Mouse (Mus musculus): ENCODE measurements around the gene Col6a5. TPM values are rescaled to one million over a fixed set of nuclear protein-coding genes. Genes with fewer than 3 reads are reported as not detected.

Col6a5 gene
- 0.04 and 0.17 TPM in 2 replicates for polyA plus RNA-seq (2015; fragmentation: Nextera tagmentation; extraction: Ambion mirVana)

DNA sequence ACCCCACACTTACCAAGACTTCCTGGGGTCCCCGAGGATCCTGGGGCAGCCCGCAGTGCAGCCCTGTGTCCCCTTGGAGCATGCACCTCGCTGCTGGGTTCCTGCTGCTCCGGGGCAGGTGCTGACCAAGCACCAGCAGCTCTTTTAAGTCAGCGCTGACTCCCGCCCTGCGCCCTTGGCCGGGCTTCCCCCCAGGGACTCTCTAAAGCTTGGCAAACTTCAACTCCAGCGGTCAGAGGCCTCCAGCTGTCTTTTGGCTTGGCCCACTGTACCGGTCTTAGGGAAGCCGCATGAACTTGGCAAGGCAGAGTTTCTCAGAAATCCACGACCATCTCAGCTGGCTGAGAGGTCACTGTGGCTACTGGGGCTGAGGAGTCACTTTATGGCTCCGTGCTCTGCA, at the start of gene Col6a5:
Col6a5 (minus strand) TSS at position 111 of the 400 bp plus-strand sequence.
- WGBS: 16% methylated on average over 13 of the region's 13 CpGs
- Histone ChIP-seq H3K9me3 (replicated peaks) (no peaks in the 10 kb centered on the region), H3K9ac (replicated peaks) (no peak within 1 kb of the TSS), H3K4me2 (no peak within 1 kb of the TSS), H3K36me3 (no peaks in the 10 kb centered on the region), H3K27ac (replicated peaks) (no peak within 1 kb of the TSS), H3K4me1 (no peaks in the 10 kb centered on the region), H3K27me3 (replicated peaks) (no peaks in the 10 kb centered on the region), H3K4me3 (replicated peaks) (no peak within 1 kb of the TSS)
- ATAC-seq (ENCODE audit: low FRiP score): no peak

DNA sequence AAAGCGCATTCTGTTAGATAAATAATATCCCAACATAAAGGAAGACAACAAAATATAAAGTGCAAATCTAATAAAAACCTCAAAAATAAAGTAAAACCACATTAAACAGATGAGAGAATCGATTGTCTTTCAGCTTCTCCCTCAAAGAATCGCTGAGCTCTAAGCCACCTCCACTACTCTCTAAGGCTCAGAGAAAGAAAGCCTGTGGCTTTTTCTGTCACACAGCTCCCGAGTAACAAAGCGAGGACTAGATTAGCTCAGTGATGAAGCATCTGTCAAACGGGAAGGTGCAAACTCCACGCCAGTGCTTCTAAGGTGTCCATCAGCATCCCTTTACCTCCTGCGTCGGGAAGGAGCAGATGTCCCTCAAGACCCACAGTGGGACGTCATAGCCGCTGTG, 37.5 kb upstream of the Col6a5 start:
- ATAC-seq (ENCODE audit: low FRiP score): no peak
- Histone ChIP-seq H3K27me3 (replicated peaks) (no peaks in the 10 kb centered on the region), H3K9ac (replicated peaks) (no peak overlapping the region), H3K27ac (replicated peaks) (no peak overlapping the region), H3K9me3 (replicated peaks) (no peaks in the 10 kb centered on the region), H3K4me2 (no peak overlapping the region), H3K4me3 (replicated peaks) (no peak overlapping the region), H3K36me3 (no peaks in the 10 kb centered on the region), H3K4me1 (no peaks in the 10 kb centered on the region)
- WGBS: 63% methylated on average over 11 of the region's 11 CpGs

DNA sequence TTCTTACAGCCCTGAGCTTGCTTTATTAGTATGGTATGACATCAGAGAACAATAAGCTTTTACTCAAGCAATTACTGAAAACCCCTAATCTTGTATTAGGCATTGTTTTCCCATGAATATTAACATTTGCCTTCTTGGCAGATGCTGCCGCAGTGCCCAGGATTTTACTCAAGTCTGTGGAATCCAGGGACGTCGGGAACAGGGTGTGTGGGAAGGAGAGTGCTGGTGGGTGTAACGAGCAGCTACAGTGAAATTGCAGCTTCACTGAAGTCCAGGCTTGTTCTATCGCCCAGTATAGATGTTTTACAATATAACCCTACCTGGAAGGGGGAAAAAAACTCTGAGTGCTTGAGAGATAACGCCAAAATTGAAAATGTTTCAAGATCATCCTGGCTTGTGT, 32.0 kb upstream of the Col6a5 start:
- WGBS: 75% methylated on average over 6 of the region's 6 CpGs
- Histone ChIP-seq H3K36me3 (no peaks in the 10 kb centered on the region), H3K4me2 (no peak overlapping the region), H3K9ac (replicated peaks) (no peak overlapping the region), H3K9me3 (replicated peaks) (no peaks in the 10 kb centered on the region), H3K4me1 (no peaks in the 10 kb centered on the region), H3K4me3 (replicated peaks) (no peak overlapping the region), H3K27ac (replicated peaks) (no peak overlapping the region), H3K27me3 (replicated peaks) (no peaks in the 10 kb centered on the region)
- ATAC-seq (ENCODE audit: low FRiP score): no peak

DNA sequence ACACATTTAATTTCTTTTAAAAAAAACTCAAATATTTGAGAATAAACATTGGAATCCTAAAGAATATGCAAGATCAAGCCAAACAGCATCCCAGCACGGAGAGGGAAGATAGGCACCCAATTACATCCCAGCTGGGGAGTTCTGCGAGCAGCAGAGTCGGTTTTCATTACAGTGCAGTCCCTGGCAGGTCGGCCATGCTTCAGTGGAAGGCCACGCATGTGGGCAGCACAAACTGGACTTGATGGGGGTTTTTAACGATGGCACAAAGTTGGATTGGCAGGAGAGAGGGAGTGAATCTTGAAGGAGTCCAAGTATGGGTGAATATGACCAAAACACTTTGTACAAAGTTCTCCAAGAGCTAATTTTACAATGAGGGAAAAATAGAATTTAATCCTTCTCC, 29.7 kb upstream of the Col6a5 start:
- no peak for ATAC-seq (ENCODE audit: low FRiP score)
- WGBS: 79% methylated on average over 6 of the region's 6 CpGs

DNA sequence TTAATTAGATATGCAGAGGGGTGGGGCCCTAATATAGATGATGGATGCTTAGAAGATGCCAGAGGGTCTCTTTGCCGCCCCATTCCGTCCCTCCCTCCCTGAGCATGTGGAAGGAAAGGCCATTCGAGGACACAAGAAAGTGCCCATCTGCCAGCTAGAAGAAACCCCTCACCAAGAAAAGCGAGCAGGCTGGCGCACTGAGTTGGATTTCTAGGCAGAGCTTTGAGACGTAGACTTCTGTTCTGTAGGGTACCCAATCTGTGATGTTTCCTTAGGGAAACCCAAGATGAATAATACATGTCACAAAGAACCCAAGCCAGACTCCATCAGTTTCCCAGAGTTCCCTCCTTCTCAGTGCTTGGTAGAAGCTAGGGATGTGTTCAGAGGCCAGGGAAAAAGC, 29.0 kb upstream of the Col6a5 start:
- no peak for ATAC-seq (ENCODE audit: low FRiP score)
- 79% methylated on average over 6 of the region's 6 CpGs for WGBS
- Histone ChIP-seq H3K27me3 (replicated peaks) (no peaks in the 10 kb centered on the region), H3K27ac (replicated peaks) (no peak overlapping the region), H3K4me3 (replicated peaks) (no peak overlapping the region), H3K9me3 (replicated peaks) (no peaks in the 10 kb centered on the region), H3K4me2 (no peak overlapping the region), H3K9ac (replicated peaks) (no peak overlapping the region), H3K36me3 (no peaks in the 10 kb centered on the region), H3K4me1 (peaks cover 8% of the 10 kb centered on the region; the same call in 1 of the 2 replicates)

More for the DNA sequence above, 29.7 kb upstream of the Col6a5 start:
- H3K4me2 ChIP-seq: no peak overlapping the region
- no peaks in the 10 kb centered on the region for H3K9me3 ChIP-seq (replicated peaks)
- H3K27me3 ChIP-seq (replicated peaks): no peaks in the 10 kb centered on the region
- H3K36me3 ChIP-seq: no peaks in the 10 kb centered on the region
- no peak overlapping the region for H3K4me3 ChIP-seq (replicated peaks)
- 0 out of 2 replicates have a peak, but pooled peaks cover 4% of the 10 kb centered on the region for H3K4me1 ChIP-seq
- no peak overlapping the region for H3K9ac ChIP-seq (replicated peaks)
- no peak overlapping the region for H3K27ac ChIP-seq (replicated peaks)

DNA sequence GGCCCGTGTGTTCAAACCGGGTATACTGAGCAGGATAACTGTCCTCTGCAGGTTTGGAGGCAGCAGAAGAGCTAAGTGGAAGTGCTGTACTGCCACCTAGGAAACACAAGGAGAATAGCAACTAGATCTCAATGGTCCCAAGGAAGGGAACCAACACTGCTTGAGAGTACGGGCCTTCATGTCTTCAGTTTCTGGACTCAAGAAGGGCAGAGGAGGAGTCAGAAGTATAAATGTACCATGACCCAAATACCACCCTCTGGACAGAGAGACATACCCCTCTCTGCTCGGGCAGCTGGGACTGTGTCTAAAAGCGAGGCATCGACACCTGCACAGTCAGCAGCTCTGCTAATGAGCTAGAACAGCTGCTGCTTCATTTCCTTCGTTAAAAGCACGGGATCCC, 27.7 kb upstream of the Col6a5 start:
- no peak for ATAC-seq (ENCODE audit: low FRiP score)
- Histone ChIP-seq H3K36me3 (no peaks in the 10 kb centered on the region), H3K27me3 (replicated peaks) (no peaks in the 10 kb centered on the region), H3K4me3 (replicated peaks) (no peak overlapping the region), H3K4me2 (no peak overlapping the region), H3K9ac (replicated peaks) (no peak overlapping the region), H3K27ac (replicated peaks) (no peak overlapping the region), H3K4me1 (peaks cover 8% of the 10 kb centered on the region; the same call in 1 of the 2 replicates), H3K9me3 (replicated peaks) (no peaks in the 10 kb centered on the region)
- WGBS: 52% methylated on average over 8 of the region's 8 CpGs

DNA sequence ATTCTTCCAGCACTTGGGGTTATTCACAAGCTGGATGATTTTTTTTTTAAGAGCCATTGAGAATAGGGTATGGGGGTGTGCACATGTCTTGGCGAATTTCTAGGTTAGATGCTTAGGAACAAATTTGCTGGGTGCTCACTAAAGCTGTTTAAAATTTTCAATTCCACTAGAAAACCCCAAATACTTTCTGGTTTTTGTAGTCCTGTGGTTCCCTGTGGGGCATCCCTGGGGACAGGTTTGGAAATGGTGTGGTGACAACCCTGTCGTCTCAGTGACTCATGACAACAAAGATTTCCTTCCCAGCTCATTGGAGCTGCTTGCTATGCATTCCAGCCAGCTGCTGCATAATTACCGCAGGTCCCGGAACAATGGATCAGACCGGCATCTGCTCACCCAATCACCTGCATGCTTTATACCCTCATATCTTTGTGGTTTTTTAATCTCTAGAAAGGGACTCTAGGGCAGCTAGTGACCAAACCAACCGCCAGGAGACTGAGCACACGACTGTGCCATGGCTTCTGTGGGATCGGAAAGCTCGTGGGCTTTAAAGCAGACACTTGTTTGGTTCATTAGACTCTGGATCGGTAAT, 24.6 kb upstream of the Col6a5 start:
- H3K36me3 ChIP-seq: no peaks in the 10 kb centered on the region
- H3K4me2 ChIP-seq: peak overlapping the region; percentile 42
- peak; percentile 31; the same call in 1 of the 2 replicates for ATAC-seq (ENCODE audit: low FRiP score)
- H3K4me1 ChIP-seq: peaks cover 8% of the 10 kb centered on the region; the same call in 1 of the 2 replicates
- H3K27ac ChIP-seq (replicated peaks): peak overlapping the region; percentile 60
- no peak overlapping the region for H3K9ac ChIP-seq (replicated peaks)
- 0 out of 2 replicates have a peak overlapping the region, but pooled peaks have one; percentile 8 for H3K4me3 ChIP-seq (replicated peaks)
- H3K9me3 ChIP-seq (replicated peaks): no peaks in the 10 kb centered on the region
- WGBS: 20% methylated on average over 10 of the region's 10 CpGs
- H3K27me3 ChIP-seq (replicated peaks): no peaks in the 10 kb centered on the region

DNA sequence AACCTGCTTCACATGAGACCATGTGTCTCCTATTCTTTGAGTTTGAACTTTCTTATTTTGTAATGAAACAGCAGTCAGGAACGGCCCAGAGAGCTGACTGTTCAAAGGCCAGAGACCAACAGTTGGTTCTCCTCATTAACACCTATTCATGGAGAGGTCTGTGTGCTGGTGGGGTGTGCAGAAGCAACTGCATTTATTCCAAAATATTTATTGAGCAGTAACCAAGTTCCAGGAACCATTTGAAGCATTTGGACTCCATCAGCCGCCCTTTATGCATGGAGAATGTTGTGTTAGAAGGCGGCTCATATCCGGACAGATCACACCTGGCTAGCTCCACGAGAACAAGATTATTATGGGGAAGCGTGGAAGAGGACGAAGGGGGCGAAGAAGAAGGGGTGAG, 18.0 kb upstream of the Col6a5 start:
- H3K9me3 ChIP-seq (replicated peaks): no peaks in the 10 kb centered on the region
- H3K36me3 ChIP-seq: no peaks in the 10 kb centered on the region
- H3K4me2 ChIP-seq: no peak overlapping the region
- H3K9ac ChIP-seq (replicated peaks): no peak overlapping the region
- WGBS: 95% methylated on average over 8 of the region's 8 CpGs
- ATAC-seq (ENCODE audit: low FRiP score): no peak
- H3K27ac ChIP-seq (replicated peaks): no peak overlapping the region
- no peak overlapping the region for H3K4me3 ChIP-seq (replicated peaks)
- peaks cover 6% of the 10 kb centered on the region; the same call in 1 of the 2 replicates for H3K27me3 ChIP-seq (replicated peaks)
- H3K4me1 ChIP-seq: 0 out of 2 replicates have a peak, but pooled peaks cover 3% of the 10 kb centered on the region

DNA sequence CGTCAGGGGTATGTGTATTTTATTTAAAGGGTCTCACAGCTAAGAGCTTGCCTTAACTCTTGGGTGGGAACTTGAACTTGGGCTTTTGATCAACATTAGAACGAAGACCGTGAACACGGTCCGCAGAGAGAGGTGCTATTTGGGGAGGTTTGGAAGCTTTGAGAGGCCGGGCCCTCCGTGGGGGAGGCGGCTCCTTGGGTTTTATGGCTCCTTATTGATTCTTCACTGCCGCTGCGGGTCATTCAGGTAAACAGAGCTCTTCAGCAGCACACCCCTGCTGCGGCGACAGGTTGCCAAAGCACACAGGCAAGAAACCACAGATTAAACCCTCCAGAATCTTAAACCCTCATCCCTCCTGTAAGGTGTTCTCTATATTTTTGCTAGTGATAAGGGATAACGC, 16.4 kb upstream of the Col6a5 start:
- H3K27ac ChIP-seq (replicated peaks): no peak overlapping the region
- 6% methylated on average over 13 of the region's 13 CpGs for WGBS
- no peak for ATAC-seq (ENCODE audit: low FRiP score)
- H3K9me3 ChIP-seq (replicated peaks): no peaks in the 10 kb centered on the region
- no peak overlapping the region for H3K4me3 ChIP-seq (replicated peaks)
- H3K4me2 ChIP-seq: peak overlapping the region; percentile 4; the same call in 1 of the 2 replicates
- H3K27me3 ChIP-seq (replicated peaks): peaks cover 6% of the 10 kb centered on the region; the same call in 1 of the 2 replicates
- no peak overlapping the region for H3K9ac ChIP-seq (replicated peaks)
- 0 out of 2 replicates have a peak, but pooled peaks cover 3% of the 10 kb centered on the region for H3K4me1 ChIP-seq
- no peaks in the 10 kb centered on the region for H3K36me3 ChIP-seq

DNA sequence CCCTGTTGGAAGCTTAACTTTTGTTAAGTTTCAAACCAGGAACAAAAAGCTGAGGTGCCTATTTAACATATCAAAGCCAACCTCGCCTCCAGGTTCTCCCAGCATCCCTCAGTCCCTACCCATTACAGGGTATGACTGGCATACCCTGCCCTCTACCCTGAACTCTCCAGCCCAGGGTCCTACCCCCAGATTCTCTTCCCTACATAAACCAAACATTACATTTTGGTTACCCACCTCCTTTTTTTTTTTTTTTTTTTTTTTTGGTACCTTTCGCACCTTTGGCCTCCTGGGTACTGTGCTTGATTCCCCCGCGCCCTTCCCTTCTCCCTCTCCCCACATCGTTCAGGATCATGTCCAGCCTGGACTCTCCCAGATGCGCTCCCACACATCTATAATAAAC, 15.9 kb upstream of the Col6a5 start:
- Histone ChIP-seq H3K9me3 (replicated peaks) (no peaks in the 10 kb centered on the region), H3K4me1 (0 out of 2 replicates have a peak, but pooled peaks cover 3% of the 10 kb centered on the region), H3K27ac (replicated peaks) (no peak overlapping the region), H3K4me3 (replicated peaks) (no peak overlapping the region), H3K4me2 (no peak overlapping the region), H3K9ac (replicated peaks) (no peak overlapping the region), H3K27me3 (replicated peaks) (peaks cover 6% of the 10 kb centered on the region; the same call in 1 of the 2 replicates), H3K36me3 (no peaks in the 10 kb centered on the region)
- ATAC-seq (ENCODE audit: low FRiP score): no peak
- WGBS: 42% methylated on average over 6 of the region's 6 CpGs

DNA sequence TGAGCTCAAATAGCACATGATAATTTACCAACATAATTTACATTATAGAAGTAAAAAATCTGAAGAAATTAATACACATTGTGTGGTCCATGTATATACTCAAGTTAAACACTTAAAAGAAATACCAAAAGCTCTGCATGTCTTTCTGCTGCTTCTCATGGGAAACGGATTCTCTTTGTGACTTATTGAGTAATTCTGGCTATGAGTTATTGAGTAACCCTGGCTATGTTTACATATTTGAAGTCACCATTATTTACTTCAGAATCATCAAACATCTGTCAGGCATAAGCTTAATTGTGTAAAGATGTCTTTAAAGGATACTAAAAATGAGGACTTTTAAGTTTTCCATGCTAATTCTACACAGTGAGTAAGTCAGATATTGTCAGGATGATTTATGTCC, 13.3 kb upstream of the Col6a5 start:
- H3K4me2 ChIP-seq: no peak overlapping the region
- WGBS: 87% methylated on average over 1 of the region's 1 CpGs
- no peak overlapping the region for H3K9ac ChIP-seq (replicated peaks)
- H3K4me3 ChIP-seq (replicated peaks): no peak overlapping the region
- H3K27ac ChIP-seq (replicated peaks): no peak overlapping the region
- no peaks in the 10 kb centered on the region for H3K36me3 ChIP-seq
- H3K9me3 ChIP-seq (replicated peaks): no peaks in the 10 kb centered on the region
- peaks cover 6% of the 10 kb centered on the region; the same call in 1 of the 2 replicates for H3K27me3 ChIP-seq (replicated peaks)
- ATAC-seq (ENCODE audit: low FRiP score): no peak
- H3K4me1 ChIP-seq: 0 out of 2 replicates have a peak, but pooled peaks cover 3% of the 10 kb centered on the region

DNA sequence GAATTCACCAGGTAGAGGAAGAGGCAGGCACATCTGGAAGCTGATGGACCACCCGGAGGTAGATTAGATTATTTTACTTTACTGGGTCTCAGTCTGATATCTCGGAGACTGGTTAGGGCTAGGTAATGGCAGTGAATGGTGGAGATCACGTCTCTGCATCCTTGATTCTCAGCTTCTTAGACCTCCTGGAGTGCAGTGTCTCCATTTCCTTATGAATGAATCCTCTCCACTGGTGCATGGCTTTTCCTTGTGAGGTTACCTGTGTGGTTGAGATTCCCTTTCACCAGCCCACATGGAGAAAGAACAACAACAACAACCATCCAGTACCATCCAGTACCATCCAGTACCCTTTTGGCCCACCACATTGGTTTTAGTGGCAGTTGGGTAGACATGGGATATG, 11.6 kb upstream of the Col6a5 start:
- H3K9me3 ChIP-seq (replicated peaks): no peaks in the 10 kb centered on the region
- peaks cover 3% of the 10 kb centered on the region; the same call in 1 of the 2 replicates for H3K27me3 ChIP-seq (replicated peaks)
- WGBS: 89% methylated on average over 3 of the region's 3 CpGs
- no peaks in the 10 kb centered on the region for H3K36me3 ChIP-seq
- no peak overlapping the region for H3K4me2 ChIP-seq
- H3K9ac ChIP-seq (replicated peaks): no peak overlapping the region
- ATAC-seq (ENCODE audit: low FRiP score): no peak
- H3K27ac ChIP-seq (replicated peaks): no peak overlapping the region
- H3K4me1 ChIP-seq: 0 out of 2 replicates have a peak, but pooled peaks cover 2% of the 10 kb centered on the region
- no peak overlapping the region for H3K4me3 ChIP-seq (replicated peaks)

All from neural tube, embryonic 15.5 days (tissue).